Mouse (Mus musculus) neutrophil, adult 59 days (primary cell): ENCODE data around the gene Dpf2. TPM values are rescaled to one million over a fixed set of nuclear protein-coding genes. Genes with fewer than 3 reads are reported as not detected.

Source experiments
- total RNA-seq, 2 experiments: library from RNA; stranded (reverse); gene quantifications; 1 replicate in 1 of 2; 2 replicates in 1 of 2; pipeline ENCODE4 v1.2.4; 2023

Gene Dpf2
- total RNA-seq, result 100 to 1,000 TPM; 109 to 122 TPM

DNA sequence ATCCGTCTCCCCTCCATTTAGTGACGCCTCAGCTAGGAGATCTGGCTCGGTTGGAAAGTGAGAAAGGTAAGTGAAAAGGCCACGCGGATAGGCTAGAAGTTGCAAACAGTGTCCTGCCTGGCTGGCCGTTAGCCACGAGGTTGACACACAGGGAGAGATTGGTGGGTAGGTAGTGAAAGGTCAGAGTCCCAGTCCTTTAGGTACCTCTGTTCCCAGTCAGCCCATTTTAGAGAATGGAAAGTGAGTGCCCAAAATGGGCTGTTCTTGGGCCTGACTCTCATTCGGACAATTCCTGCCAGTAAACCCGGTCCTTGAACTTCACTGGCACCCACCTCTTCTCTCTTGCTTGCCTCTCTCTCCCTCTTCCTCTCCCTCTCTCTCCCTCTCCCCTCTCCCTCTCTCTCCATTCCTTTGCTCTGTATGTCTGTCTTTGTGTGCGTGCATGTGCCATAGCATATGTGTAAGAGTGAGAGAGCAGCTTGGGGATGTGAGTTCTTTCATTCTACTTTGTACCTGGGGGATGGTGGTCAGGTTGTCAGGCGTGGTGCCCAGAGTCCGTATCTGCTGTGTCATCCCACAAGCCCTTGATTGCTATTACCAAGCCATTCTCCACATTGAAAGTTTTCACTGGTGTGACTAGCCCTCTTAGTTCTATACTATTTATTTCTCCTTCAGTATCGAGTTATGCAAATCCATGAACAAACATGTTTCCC is at the start of gene Dpf2:
Gene Dpf2 (minus strand): TSS at position 4 of the 713 bp plus-strand sequence.

DNA sequence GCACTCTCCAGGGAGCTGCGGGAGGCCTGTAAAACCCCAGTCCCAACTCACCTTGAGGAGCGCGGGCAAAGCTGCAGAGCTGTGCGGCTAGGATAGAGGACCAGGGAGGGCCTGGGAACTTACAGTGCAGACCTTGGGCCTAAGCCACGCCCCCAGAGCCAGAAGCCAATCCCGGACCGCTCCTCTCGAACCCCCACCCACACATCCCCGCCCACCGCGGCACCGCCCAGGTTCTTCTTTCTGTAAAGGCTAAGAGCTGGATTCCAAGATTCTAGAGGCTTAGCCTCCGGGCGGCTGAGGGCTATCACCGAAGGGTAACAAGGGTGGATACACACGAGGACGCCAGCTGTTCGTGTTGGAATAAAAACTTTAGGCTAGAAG is 11.9 kb upstream of the Dpf2 start, which contains the start of gene Cdc42ep2:
Gene Cdc42ep2 (minus strand): TSS at position 104 of the 381 bp plus-strand sequence.

DNA sequence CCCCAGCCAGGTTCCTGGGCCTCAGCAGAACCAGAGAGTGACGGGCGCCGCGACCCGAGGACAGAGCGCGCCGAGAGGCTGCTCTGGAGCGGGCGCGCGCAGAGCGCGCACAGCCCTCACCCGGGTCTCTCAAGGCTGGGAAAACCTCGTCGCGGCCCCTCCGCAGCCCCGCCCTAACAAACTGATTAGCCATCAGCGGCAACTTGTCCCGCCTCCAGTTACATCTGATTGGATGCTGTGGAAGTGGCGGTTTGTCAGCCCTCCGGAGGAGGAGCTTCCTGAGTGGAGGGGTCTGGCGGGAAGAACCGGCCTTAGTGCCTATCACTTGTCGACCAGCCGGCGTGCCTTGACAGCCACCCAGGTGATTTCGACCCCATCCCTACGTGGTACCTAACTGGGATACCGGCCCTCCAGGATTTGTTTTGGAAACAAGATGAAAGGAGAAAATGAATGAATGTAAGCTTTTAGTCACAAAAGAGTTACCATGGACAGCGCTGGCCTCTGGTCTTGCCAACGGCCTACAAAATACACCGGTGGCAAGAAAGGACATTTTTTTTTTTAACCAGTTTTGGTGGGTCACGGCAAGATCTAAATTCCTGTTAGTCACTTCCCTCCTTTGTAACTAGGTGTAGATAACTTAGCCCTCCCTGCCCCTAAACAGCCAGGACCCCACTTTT is 18.7 kb downstream of the Dpf2 start, which contains the start of gene Tigd3:
Gene Tigd3 (minus strand): TSS at position 148 of the 677 bp plus-strand sequence.

DNA sequence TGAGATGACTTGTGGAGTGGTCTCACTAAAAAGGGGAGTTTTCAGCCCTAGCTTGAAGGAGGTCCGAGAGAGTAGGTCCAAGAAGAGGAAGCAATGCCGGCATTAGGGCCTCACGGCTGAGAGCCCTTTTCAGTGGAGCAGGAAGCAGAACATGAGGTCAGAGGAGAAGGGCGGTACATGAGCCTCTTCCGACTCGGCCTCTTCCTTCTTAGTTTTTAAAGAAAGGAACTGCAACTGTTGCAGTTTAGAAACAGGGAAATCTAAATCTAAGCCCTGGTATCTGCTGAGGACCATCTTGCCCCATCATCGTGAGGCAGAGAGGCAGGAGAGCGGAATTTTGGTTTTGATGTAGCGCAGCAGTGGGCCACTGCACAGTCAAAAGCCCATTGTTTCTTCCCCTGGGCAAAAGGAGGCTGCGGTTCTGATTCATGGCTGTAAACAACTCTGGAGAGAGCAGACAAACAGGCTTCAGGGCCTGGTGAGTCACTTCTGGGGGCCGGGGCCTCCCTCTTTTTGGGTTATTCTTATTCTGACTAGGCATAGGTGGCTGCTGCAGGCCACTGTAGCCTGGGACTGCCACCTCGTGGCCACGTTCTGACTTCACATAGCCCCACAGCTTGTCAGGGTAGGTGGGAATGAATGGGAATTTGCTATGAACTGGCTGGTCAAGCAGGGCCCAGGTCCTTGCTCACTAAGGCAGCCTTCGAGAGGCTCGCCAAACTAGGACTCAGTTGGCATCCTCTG is 35.0 kb downstream of the Dpf2 start, which contains the start of gene Slc25a45:
Gene Slc25a45 (plus strand): TSS at position 191 of the 744 bp plus-strand sequence.

DNA sequence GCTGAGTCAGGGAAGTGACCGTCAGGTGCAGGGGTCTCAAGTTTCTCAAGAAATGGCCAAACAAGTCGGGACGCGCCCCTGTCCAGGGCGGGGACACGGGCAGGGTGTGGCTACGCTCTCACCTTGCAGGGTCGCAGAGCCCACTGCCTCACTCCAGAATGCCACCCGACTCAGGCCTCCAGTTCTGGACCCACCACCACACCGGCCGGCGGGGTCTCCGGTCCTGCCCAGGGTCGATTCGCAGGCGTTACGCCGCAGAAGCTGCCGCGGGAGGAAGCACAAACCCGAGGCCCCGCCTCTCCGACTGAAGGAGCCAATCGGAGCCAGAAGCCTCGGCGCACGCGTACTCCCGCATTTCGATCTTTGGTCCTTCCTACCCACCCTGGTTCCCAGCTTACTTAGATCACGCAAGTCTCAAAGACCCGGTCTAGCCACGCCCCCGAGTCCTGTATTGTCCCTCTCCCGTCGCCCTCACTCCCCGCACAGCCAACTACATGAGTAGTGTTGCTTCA is 37.8 kb downstream of the Dpf2 start, which contains the start of gene Frmd8:
Gene Frmd8 (minus strand): TSS at position 306 of the 512 bp plus-strand sequence.

Other genes with a start within 250 kb of the Dpf2 start
- gene Sipa1, start 249.3 kb downstream of the Dpf2 start, total RNA-seq, result 100 to 1,000 TPM; 212 to 218 TPM
- 10 to 100 TPM; 86.5 to 87.3 TPM for gene Map3k11, start 224.3 kb downstream of the Dpf2 start, total RNA-seq
- gene Pcnx3, start 224.1 kb downstream of the Dpf2 start, total RNA-seq, result 10 to 100 TPM; 68.8 to 83.2 TPM
- gene Kcnk7, start 208.6 kb downstream of the Dpf2 start, total RNA-seq, result not detected
- gene Ehbp1l1, start 186.7 kb downstream of the Dpf2 start, total RNA-seq, result 100 to 1,000 TPM; 150 to 158 TPM
- gene Fam89b, start 183.4 kb downstream of the Dpf2 start, total RNA-seq, result 10 to 100 TPM; 57.9 to 58.5 TPM
- 1 to 10 TPM in 1 of 2 experiments, under 1 TPM in 1; 0.58 to 1.4 TPM for gene Ltbp3, start 172.1 kb downstream of the Dpf2 start, total RNA-seq
- 10 to 100 TPM; 53.8 to 62.1 TPM for gene Scyl1, start 141.6 kb downstream of the Dpf2 start, total RNA-seq
- gene Frmd8, start 37.7 kb downstream of the Dpf2 start, total RNA-seq, result 10 to 100 TPM; 56.7 to 60.3 TPM
- 10 to 100 TPM; 54.1 to 58.0 TPM for gene Slc25a45, start 35.2 kb downstream of the Dpf2 start, total RNA-seq
- 1 to 10 TPM; 1.6 to 2.0 TPM for gene Tigd3, start 18.9 kb downstream of the Dpf2 start, total RNA-seq
- gene Cdc42ep2, start 11.8 kb upstream of the Dpf2 start, total RNA-seq, result 1 to 10 TPM; 4.5 to 5.0 TPM
- gene Pola2, start 51.2 kb upstream of the Dpf2 start, total RNA-seq, result 10 to 100 TPM; 30.9 to 35.0 TPM
- 1 to 10 TPM; 2.0 to 2.5 TPM for gene Slc22a20, start 73.1 kb upstream of the Dpf2 start, total RNA-seq
- 100 to 1,000 TPM; 247 to 265 TPM for gene Capn1, start 102.9 kb upstream of the Dpf2 start, total RNA-seq
- 10 to 100 TPM; 45.6 to 51.2 TPM for gene Syvn1, start 133.6 kb upstream of the Dpf2 start, total RNA-seq
- 10 to 100 TPM; 15.8 to 16.7 TPM for gene Mrpl49, start 144.8 kb upstream of the Dpf2 start, total RNA-seq
- gene Fau, start 144.8 kb upstream of the Dpf2 start, total RNA-seq, result 1,000 to 10,000 TPM; 1,540 to 1,651 TPM
- gene Znhit2, start 148.2 kb upstream of the Dpf2 start, total RNA-seq, result 10 to 100 TPM; 11.2 to 11.7 TPM
- gene Tm7sf2, start 155.4 kb upstream of the Dpf2 start, total RNA-seq, result 1 to 10 TPM; 9.6 to 9.7 TPM
- 10 to 100 TPM; 70.3 to 87.1 TPM for gene Vps51, start 164.2 kb upstream of the Dpf2 start, total RNA-seq
- gene Tmem262, start 167.0 kb upstream of the Dpf2 start, total RNA-seq, result not detected
- under 1 TPM in 1 of 2 experiments, not detected in 1; 0.71 TPM for gene Gm28374, start 169.2 kb upstream of the Dpf2 start, total RNA-seq
- gene Zfpl1, start 171.9 kb upstream of the Dpf2 start, total RNA-seq, result 10 to 100 TPM; 38.5 to 39.7 TPM
- 10 to 100 TPM; 26.1 to 30.9 TPM for gene Cdca5, start 172.0 kb upstream of the Dpf2 start, total RNA-seq
- gene AC131692.1, start 181.4 kb upstream of the Dpf2 start, total RNA-seq, result 1 to 10 TPM; 1.1 to 1.9 TPM
- under 1 TPM; 0.49 to 0.60 TPM for gene Naaladl1, start 192.8 kb upstream of the Dpf2 start, total RNA-seq
- gene Sac3d1, start 205.6 kb upstream of the Dpf2 start, total RNA-seq, result 1 to 10 TPM; 5.2 to 6.0 TPM
- gene Snx15, start 215.3 kb upstream of the Dpf2 start, total RNA-seq, result 10 to 100 TPM; 13.6 to 17.3 TPM
- gene Batf2, start 228.0 kb upstream of the Dpf2 start, total RNA-seq, result under 1 TPM in 1 of 2 experiments, not detected in 1; 0.42 TPM
- gene Arl2, start 228.5 kb upstream of the Dpf2 start, total RNA-seq, result 10 to 100 TPM; 11.0 to 12.8 TPM